Mouse (Mus musculus): ENCODE results near the gene Frem1. TPM values are rescaled to one million over a fixed set of nuclear protein-coding genes. Genes with fewer than 3 reads are reported as not detected.
A peak's percentile ranks its signal among the peaks of the same experiment; 100 is the strongest.

Gene Frem1
- polyA plus RNA-seq, 2 experiments = 12.8 to 16.6 TPM

GRCm38 (mm10) chr4:82884636-82885534, 167.3 kb downstream of the Frem1 start, which contains the start of gene Cer1:
Gene Cer1, minus strand, starts transcription at chr4:82885148.
- H3K27ac ChIP-seq (replicated peaks; ENCODE audit: low read depth, low read length) = 0 out of 2 replicates have a peak within 1 kb of the TSS, but pooled peaks have one; percentile 33
- ATAC-seq (ENCODE audit: low FRiP score, low read depth) = no peak

GRCm38 (mm10) chr4:82882500-82882899, 169.6 kb downstream of the Frem1 start:
- no peak for TF ChIP-seq POLR2A (IDR thresholded peaks at IDR 0.05; ENCODE audit: borderline replicate concordance, extremely low read depth, insufficient read depth, insufficient read length)
- H3K9me3 ChIP-seq (ENCODE audit: control insufficient read depth, low read length) = no peaks in the 10 kb centered on the region
- no peak overlapping the region for H3K27ac ChIP-seq (replicated peaks; ENCODE audit: low read depth, low read length)
- no peak overlapping the region for H3K4me3 ChIP-seq (replicated peaks; ENCODE audit: low read length)
- no peaks in the 10 kb centered on the region for H3K36me3 ChIP-seq (ENCODE audit: control insufficient read depth, insufficient read depth, low read length)
- 86% methylated on average over 9 of the region's 9 CpGs for WGBS
- H3K4me2 ChIP-seq (replicated peaks; ENCODE audit: low read depth, low read length, severe bottlenecking) = no peak overlapping the region
- no peaks in the 10 kb centered on the region for H3K27me3 ChIP-seq (ENCODE audit: control insufficient read depth, insufficient read depth, low read length)
- DNase-seq (ENCODE audit: low spot score) = no peak
- no peak for ATAC-seq (ENCODE audit: low FRiP score, low read depth)
- peaks cover 34% of the 10 kb centered on the region for H3K4me1 ChIP-seq (ENCODE audit: control insufficient read depth, insufficient read depth, low read length)
- no peak overlapping the region for H3K9ac ChIP-seq (ENCODE audit: low read depth, low read length, severe bottlenecking)

More at GRCm38 (mm10) chr4:82884636-82885534, 167.3 kb downstream of the Frem1 start, which contains the start of gene Cer1:
- H3K4me1 ChIP-seq (ENCODE audit: control insufficient read depth, insufficient read depth, low read length) = peaks cover 39% of the 10 kb centered on the region
- H3K27me3 ChIP-seq (ENCODE audit: control insufficient read depth, insufficient read depth, low read length) = no peaks in the 10 kb centered on the region
- H3K4me3 ChIP-seq (replicated peaks; ENCODE audit: low read length) = no peak within 1 kb of the TSS
- no peak within 1 kb of the TSS for H3K9ac ChIP-seq (ENCODE audit: low read depth, low read length, severe bottlenecking)
- H3K36me3 ChIP-seq (ENCODE audit: control insufficient read depth, insufficient read depth, low read length) = no peaks in the 10 kb centered on the region
- no peaks in the 10 kb centered on the region for H3K9me3 ChIP-seq (ENCODE audit: control insufficient read depth, low read length)
- no peak for DNase-seq (ENCODE audit: low spot score)
- no peak within 1 kb of the TSS for H3K4me2 ChIP-seq (replicated peaks; ENCODE audit: low read depth, low read length, severe bottlenecking)
- no peak for TF ChIP-seq POLR2A (IDR thresholded peaks at IDR 0.05; ENCODE audit: borderline replicate concordance, extremely low read depth, insufficient read depth, insufficient read length)
- WGBS = 54% methylated on average over 18 of the region's 19 CpGs

- H3K4me1 ChIP-seq (ENCODE audit: control insufficient read depth, insufficient read depth, low read length) = peaks cover 34% of the 10 kb centered on the region
- ATAC-seq (ENCODE audit: low FRiP score, low read depth) = no peak
- TF ChIP-seq POLR2A (IDR thresholded peaks at IDR 0.05; ENCODE audit: borderline replicate concordance, extremely low read depth, insufficient read depth, insufficient read length) = no peak
- no peak overlapping the region for H3K9ac ChIP-seq (ENCODE audit: low read depth, low read length, severe bottlenecking)
- no peak overlapping the region for H3K4me2 ChIP-seq (replicated peaks; ENCODE audit: low read depth, low read length, severe bottlenecking)
- H3K36me3 ChIP-seq (ENCODE audit: control insufficient read depth, insufficient read depth, low read length) = no peaks in the 10 kb centered on the region
- 76% methylated on average over 3 of the region's 3 CpGs for WGBS
- DNase-seq (ENCODE audit: low spot score) = no peak
- no peaks in the 10 kb centered on the region for H3K27me3 ChIP-seq (ENCODE audit: control insufficient read depth, insufficient read depth, low read length)
- no peak overlapping the region for H3K4me3 ChIP-seq (replicated peaks; ENCODE audit: low read length)
- no peak overlapping the region for H3K27ac ChIP-seq (replicated peaks; ENCODE audit: low read depth, low read length)
- H3K9me3 ChIP-seq (ENCODE audit: control insufficient read depth, low read length) = no peaks in the 10 kb centered on the region
These were observed 170.8 kb downstream of the Frem1 start for GRCm38 (mm10) chr4:82881366-82881765.

- H3K4me1 ChIP-seq (ENCODE audit: control insufficient read depth, insufficient read depth, low read length) = peaks cover 34% of the 10 kb centered on the region
- DNase-seq (ENCODE audit: low spot score) = no peak
- TF ChIP-seq POLR2A (IDR thresholded peaks at IDR 0.05; ENCODE audit: borderline replicate concordance, extremely low read depth, insufficient read depth, insufficient read length) = no peak
These were observed 171.9 kb downstream of the Frem1 start for GRCm38 (mm10) chr4:82880243-82880642.

GRCm38 (mm10) chr4:82879152-82879551, 173.0 kb downstream of the Frem1 start:
- 86% methylated on average over 6 of the region's 6 CpGs for WGBS
- ATAC-seq (ENCODE audit: low FRiP score, low read depth) = no peak
- H3K9ac ChIP-seq (ENCODE audit: low read depth, low read length, severe bottlenecking) = no peak overlapping the region

More at GRCm38 (mm10) chr4:82880243-82880642, 171.9 kb downstream of the Frem1 start:
- Histone ChIP-seq H3K4me2 (replicated peaks; ENCODE audit: low read depth, low read length, severe bottlenecking) (no peak overlapping the region), H3K36me3 (ENCODE audit: control insufficient read depth, insufficient read depth, low read length) (no peaks in the 10 kb centered on the region), H3K27ac (replicated peaks; ENCODE audit: low read depth, low read length) (0 out of 2 replicates have a peak overlapping the region, but pooled peaks have one; percentile 26), H3K9me3 (ENCODE audit: control insufficient read depth, low read length) (no peaks in the 10 kb centered on the region), H3K4me3 (replicated peaks; ENCODE audit: low read length) (no peak overlapping the region), H3K9ac (ENCODE audit: low read depth, low read length, severe bottlenecking) (no peak overlapping the region), H3K27me3 (ENCODE audit: control insufficient read depth, insufficient read depth, low read length) (no peaks in the 10 kb centered on the region)
- peak; percentile 62; the same call in 1 of the 2 replicates for ATAC-seq (ENCODE audit: low FRiP score, low read depth)
- 64% methylated on average over 2 of the region's 2 CpGs for WGBS

More at GRCm38 (mm10) chr4:82879152-82879551, 173.0 kb downstream of the Frem1 start:
- Histone ChIP-seq H3K9me3 (ENCODE audit: control insufficient read depth, low read length) (no peaks in the 10 kb centered on the region), H3K4me2 (replicated peaks; ENCODE audit: low read depth, low read length, severe bottlenecking) (no peak overlapping the region), H3K4me1 (ENCODE audit: control insufficient read depth, insufficient read depth, low read length) (peaks cover 30% of the 10 kb centered on the region), H3K27me3 (ENCODE audit: control insufficient read depth, insufficient read depth, low read length) (no peaks in the 10 kb centered on the region), H3K27ac (replicated peaks; ENCODE audit: low read depth, low read length) (no peak overlapping the region), H3K4me3 (replicated peaks; ENCODE audit: low read length) (no peak overlapping the region), H3K36me3 (ENCODE audit: control insufficient read depth, insufficient read depth, low read length) (no peaks in the 10 kb centered on the region)
- TF ChIP-seq POLR2A (IDR thresholded peaks at IDR 0.05; ENCODE audit: borderline replicate concordance, extremely low read depth, insufficient read depth, insufficient read length) = no peak
- no peak for DNase-seq (ENCODE audit: low spot score)

All from limb, embryonic 14.5 days (tissue).